Mouse (Mus musculus): ENCODE measurements around the gene Neurl1a. TPM values are rescaled to one million over a fixed set of nuclear protein-coding genes. Genes with fewer than 3 reads are reported as not detected.

Gene Neurl1a
- polyA plus RNA-seq, 1 experiment from 2014 or later: 8.0 TPM

- no peak overlapping the region for H3K9ac ChIP-seq
- no peak for DNase-seq
- no peak overlapping the region for H3K4me3 ChIP-seq (ENCODE audit: low read depth, low read length)
- no peaks in the 10 kb centered on the region for H3K9me3 ChIP-seq (ENCODE audit: low read depth, low read length)
- no peaks in the 10 kb centered on the region for H3K36me3 ChIP-seq (ENCODE audit: insufficient read depth)
- no peaks in the 10 kb centered on the region for H3K27me3 ChIP-seq (ENCODE audit: insufficient read depth, low read length)
- H3K4me1 ChIP-seq (ENCODE audit: insufficient read depth): peaks cover 7% of the 10 kb centered on the region
- WGBS: 75% methylated on average over 8 of the region's 8 CpGs
- no peak for TF ChIP-seq CTCF (IDR thresholded peaks at IDR 0.05; ENCODE audit: low read depth)
- no peak for ATAC-seq (ENCODE audit: insufficient read depth)
- no peak overlapping the region for H3K27ac ChIP-seq (ENCODE audit: low read depth)
- H3K4me2 ChIP-seq: no peak overlapping the region
These were observed 66.9 kb downstream of the Neurl1a start for GRCm38 (mm10) chr19:47245512-47245911.

- no peak overlapping the region for H3K4me3 ChIP-seq (ENCODE audit: low read depth, low read length)
- H3K4me1 ChIP-seq (ENCODE audit: insufficient read depth): peaks cover 7% of the 10 kb centered on the region
- ATAC-seq (ENCODE audit: insufficient read depth) (peak; percentile 70), DNase-seq (peak; percentile 78)
- 16% methylated on average over 11 of the region's 11 CpGs for WGBS
- no peaks in the 10 kb centered on the region for H3K9me3 ChIP-seq (ENCODE audit: low read depth, low read length)
- no peak overlapping the region for H3K4me2 ChIP-seq
- H3K36me3 ChIP-seq (ENCODE audit: insufficient read depth): no peaks in the 10 kb centered on the region
- H3K27ac ChIP-seq (ENCODE audit: low read depth): peak overlapping the region; percentile 36; the same call in 1 of the 2 replicates
- peaks cover 18% of the 10 kb centered on the region for H3K27me3 ChIP-seq (ENCODE audit: insufficient read depth, low read length)
- TF ChIP-seq CTCF (IDR thresholded peaks at IDR 0.05; ENCODE audit: low read depth): no peak
- H3K9ac ChIP-seq: peak overlapping the region; percentile 16; the same call in 1 of the 2 replicates
These were observed 69.2 kb downstream of the Neurl1a start for GRCm38 (mm10) chr19:47247791-47248190.

GRCm38 (mm10) chr19:47248296-47248695, 69.7 kb downstream of the Neurl1a start:
- WGBS: 48% methylated on average over 7 of the region's 7 CpGs
- peaks cover 23% of the 10 kb centered on the region for H3K27me3 ChIP-seq (ENCODE audit: insufficient read depth, low read length)
- DNase-seq (no peak), ATAC-seq (ENCODE audit: insufficient read depth) (no peak)
- no peak overlapping the region for H3K9ac ChIP-seq
- no peak overlapping the region for H3K27ac ChIP-seq (ENCODE audit: low read depth)
- no peaks in the 10 kb centered on the region for H3K36me3 ChIP-seq (ENCODE audit: insufficient read depth)
- TF ChIP-seq CTCF (IDR thresholded peaks at IDR 0.05; ENCODE audit: low read depth): no peak
- no peaks in the 10 kb centered on the region for H3K9me3 ChIP-seq (ENCODE audit: low read depth, low read length)
- no peak overlapping the region for H3K4me2 ChIP-seq
- peaks cover 9% of the 10 kb centered on the region for H3K4me1 ChIP-seq (ENCODE audit: insufficient read depth)
- H3K4me3 ChIP-seq (ENCODE audit: low read depth, low read length): no peak overlapping the region

GRCm38 (mm10) chr19:47248906-47249568, 70.4 kb downstream of the Neurl1a start:
- Histone ChIP-seq H3K9ac (no peak overlapping the region), H3K4me2 (no peak overlapping the region), H3K4me3 (ENCODE audit: low read depth, low read length) (no peak overlapping the region), H3K36me3 (ENCODE audit: insufficient read depth) (no peaks in the 10 kb centered on the region), H3K9me3 (ENCODE audit: low read depth, low read length) (no peaks in the 10 kb centered on the region), H3K4me1 (ENCODE audit: insufficient read depth) (peaks cover 11% of the 10 kb centered on the region), H3K27ac (ENCODE audit: low read depth) (no peak overlapping the region), H3K27me3 (ENCODE audit: insufficient read depth, low read length) (peaks cover 30% of the 10 kb centered on the region)
- ATAC-seq (ENCODE audit: insufficient read depth) (no peak), DNase-seq (no peak)
- TF ChIP-seq CTCF (IDR thresholded peaks at IDR 0.05; ENCODE audit: low read depth): no peak
- 61% methylated on average over 16 of the region's 16 CpGs for WGBS

GRCm38 (mm10) chr19:47250931-47251330, 72.3 kb downstream of the Neurl1a start:
- no peak for TF ChIP-seq CTCF (IDR thresholded peaks at IDR 0.05; ENCODE audit: low read depth)
- H3K4me1 ChIP-seq (ENCODE audit: insufficient read depth): peaks cover 11% of the 10 kb centered on the region
- DNase-seq (no peak), ATAC-seq (ENCODE audit: insufficient read depth) (no peak)
- WGBS: 82% methylated on average over 6 of the region's 6 CpGs
- no peak overlapping the region for H3K27ac ChIP-seq (ENCODE audit: low read depth)
- peaks cover 40% of the 10 kb centered on the region for H3K27me3 ChIP-seq (ENCODE audit: insufficient read depth, low read length)
- H3K36me3 ChIP-seq (ENCODE audit: insufficient read depth): no peaks in the 10 kb centered on the region
- no peaks in the 10 kb centered on the region for H3K9me3 ChIP-seq (ENCODE audit: low read depth, low read length)
- H3K4me3 ChIP-seq (ENCODE audit: low read depth, low read length): no peak overlapping the region
- H3K4me2 ChIP-seq: no peak overlapping the region
- no peak overlapping the region for H3K9ac ChIP-seq

- Histone ChIP-seq H3K9me3 (ENCODE audit: low read depth, low read length) (no peaks in the 10 kb centered on the region), H3K27ac (ENCODE audit: low read depth) (no peak overlapping the region), H3K4me1 (ENCODE audit: insufficient read depth) (peaks cover 4% of the 10 kb centered on the region; the same call in 1 of the 2 replicates), H3K36me3 (ENCODE audit: insufficient read depth) (no peaks in the 10 kb centered on the region), H3K27me3 (ENCODE audit: insufficient read depth, low read length) (peaks cover 40% of the 10 kb centered on the region), H3K4me2 (peak overlapping the region; percentile 63), H3K4me3 (ENCODE audit: low read depth, low read length) (peak overlapping the region; percentile 38), H3K9ac (peak overlapping the region; percentile 26; the same call in 1 of the 2 replicates)
- peak; percentile 45; the same call in 1 of the 2 replicates for ATAC-seq (ENCODE audit: insufficient read depth)
- TF ChIP-seq CTCF (IDR thresholded peaks at IDR 0.05; ENCODE audit: low read depth): no peak
- peak; percentile 54 for DNase-seq
- WGBS: 2% methylated on average over 90 of the region's 90 CpGs
These were observed 74.5 kb downstream of the Neurl1a start for GRCm38 (mm10) chr19:47253053-47253628.

GRCm38 (mm10) chr19:47255036-47255435, 76.4 kb downstream of the Neurl1a start:
- Histone ChIP-seq H3K27ac (ENCODE audit: low read depth) (no peak overlapping the region), H3K9me3 (ENCODE audit: low read depth, low read length) (no peaks in the 10 kb centered on the region), H3K4me1 (ENCODE audit: insufficient read depth) (0 out of 2 replicates have a peak, but pooled peaks cover 4% of the 10 kb centered on the region), H3K27me3 (ENCODE audit: insufficient read depth, low read length) (peaks cover 40% of the 10 kb centered on the region), H3K9ac (no peak overlapping the region), H3K36me3 (ENCODE audit: insufficient read depth) (no peaks in the 10 kb centered on the region), H3K4me2 (no peak overlapping the region), H3K4me3 (ENCODE audit: low read depth, low read length) (no peak overlapping the region)
- DNase-seq (no peak), ATAC-seq (ENCODE audit: insufficient read depth) (no peak)
- no peak for TF ChIP-seq CTCF (IDR thresholded peaks at IDR 0.05; ENCODE audit: low read depth)
- WGBS: 48% methylated on average over 2 of the region's 2 CpGs

All from lung, embryonic 14.5 days (tissue).